Mouse (Mus musculus) megakaryocyte, embryonic 14.5 days (primary cell): ENCODE results near the gene Clstn2. TPM values are rescaled to one million over a fixed set of nuclear protein-coding genes. Genes with fewer than 3 reads are reported as not detected.

Source experiments
- H3K27me3 ChIP-seq: replicated peaks from 2 replicates; pipeline ENCODE3; 2012; ENCODE audit warnings: inconsistent platforms
- H3K36me3 ChIP-seq: replicated peaks from 2 replicates; pipeline ENCODE3; 2012; ENCODE audit warnings: low read length, inconsistent platforms, mixed read lengths
- H3K4me1 ChIP-seq: 2 replicates; pipeline ENCODE4 v1.6.1; 2012; ENCODE audit warnings: inconsistent platforms
- H3K4me3 ChIP-seq: replicated peaks from 2 replicates; pipeline ENCODE3; 2012; ENCODE audit warnings: moderate library complexity, mild to moderate bottlenecking, inconsistent platforms
- H3K9me3 ChIP-seq: 2 replicates; pipeline ENCODE4 v1.6.1; 2012; ENCODE audit warnings: inconsistent platforms
- FLI1 ChIP-seq: IDR thresholded peaks from 2 replicates; pipeline ENCODE4 v1.6.1; 2012; ENCODE audit warnings: low read length, inconsistent platforms, mixed read lengths
- GATA1 ChIP-seq: IDR thresholded peaks from 3 replicates; pipeline ENCODE4 v1.6.1; 2012; ENCODE audit warnings: mixed read lengths, low read length, inconsistent platforms, borderline replicate concordance
- polyA plus RNA-seq: library from polyadenylated mRNA; stranded (reverse); fragments of >175 nt; gene quantifications from 2 replicates; pipeline ENCODE4 v1.2.3, GENCODE M21; 2012; ENCODE audit warnings: low replicate concordance; ENCODE audit not compliant: insufficient read depth

Clstn2 gene
- polyA plus RNA-seq, 1 experiment = not detected

GRCm38 (mm10) chr9:97490591-97491176 lies 542.3 kb downstream of the Clstn2 start:
- H3K36me3 ChIP-seq = no peaks in the 10 kb centered on the region
- TF ChIP-seq GATA1 (no peak), FLI1 (no peak)
- H3K4me3 ChIP-seq = no peak overlapping the region
- peaks cover 20% of the 10 kb centered on the region for H3K9me3 ChIP-seq
- no peaks in the 10 kb centered on the region for H3K27me3 ChIP-seq
- H3K4me1 ChIP-seq = no peaks in the 10 kb centered on the region

- H3K27me3 ChIP-seq = no peaks in the 10 kb centered on the region
- H3K4me1 ChIP-seq = no peaks in the 10 kb centered on the region
- TF ChIP-seq GATA1 (no peak), FLI1 (no peak)
- no peak overlapping the region for H3K4me3 ChIP-seq
- H3K9me3 ChIP-seq = peaks cover 13% of the 10 kb centered on the region
- no peaks in the 10 kb centered on the region for H3K36me3 ChIP-seq
Measured at GRCm38 (mm10) chr9:97486826-97487225, 546.2 kb downstream of the Clstn2 start.

DNA sequence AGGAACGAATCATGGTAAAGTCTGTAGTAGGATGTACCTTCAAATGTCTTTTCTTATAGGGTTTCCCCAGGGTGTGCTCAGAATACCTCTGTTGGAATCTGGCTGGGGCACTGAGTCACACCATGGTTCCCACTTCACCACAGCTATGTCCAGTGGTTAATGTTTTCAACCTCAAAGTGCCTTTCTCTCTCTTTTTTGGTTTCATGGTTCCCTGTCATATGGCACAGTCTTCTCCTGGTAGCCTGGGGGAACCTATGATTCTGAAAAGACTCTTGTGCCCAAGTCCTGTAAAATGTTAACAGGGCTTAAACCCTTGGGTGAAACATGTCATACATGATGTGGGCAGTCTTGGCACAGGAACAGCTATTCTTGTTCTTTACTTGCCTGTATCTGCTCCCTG lies 551.8 kb downstream of the Clstn2 start:
- Histone ChIP-seq H3K36me3 (no peaks in the 10 kb centered on the region), H3K4me1 (no peaks in the 10 kb centered on the region), H3K9me3 (peaks cover 28% of the 10 kb centered on the region; the same call in 1 of the 2 replicates), H3K4me3 (no peak overlapping the region), H3K27me3 (no peaks in the 10 kb centered on the region)
- TF ChIP-seq GATA1 = no peak
- TF ChIP-seq FLI1 = no peak

GRCm38 (mm10) chr9:97476961-97477360 lies 556.0 kb downstream of the Clstn2 start:
- no peaks in the 10 kb centered on the region for H3K27me3 ChIP-seq
- no peak overlapping the region for H3K4me3 ChIP-seq
- no peaks in the 10 kb centered on the region for H3K4me1 ChIP-seq
- TF ChIP-seq GATA1 = no peak
- no peak for TF ChIP-seq FLI1
- H3K9me3 ChIP-seq = peaks cover 33% of the 10 kb centered on the region; the same call in 1 of the 2 replicates
- H3K36me3 ChIP-seq = no peaks in the 10 kb centered on the region

GRCm38 (mm10) chr9:97476456-97476855 lies 556.5 kb downstream of the Clstn2 start:
- TF ChIP-seq FLI1 (no peak), GATA1 (no peak)
- Histone ChIP-seq H3K4me1 (no peaks in the 10 kb centered on the region), H3K27me3 (no peaks in the 10 kb centered on the region), H3K9me3 (peaks cover 34% of the 10 kb centered on the region; the same call in 1 of the 2 replicates), H3K36me3 (no peaks in the 10 kb centered on the region), H3K4me3 (no peak overlapping the region)

DNA sequence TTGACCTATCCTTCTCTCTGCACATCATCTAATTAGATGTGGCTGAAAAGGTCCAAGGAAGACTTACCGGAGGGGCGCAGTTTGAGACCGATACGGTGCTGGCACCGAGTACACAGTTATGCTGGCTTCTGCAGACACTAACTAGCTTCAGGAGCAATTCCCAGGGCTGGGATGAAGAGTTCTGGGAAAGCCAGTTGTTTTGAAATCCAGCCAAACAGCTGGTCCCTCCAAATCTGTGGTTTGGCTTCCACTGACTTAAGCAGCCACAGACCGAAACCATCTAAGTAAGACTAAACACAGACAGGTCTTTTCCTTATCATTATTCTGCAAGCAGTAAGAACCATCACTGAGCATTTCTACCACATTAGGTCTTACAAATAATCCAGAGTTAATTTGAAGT lies 558.1 kb downstream of the Clstn2 start:
- TF ChIP-seq FLI1 (no peak), GATA1 (no peak)
- Histone ChIP-seq H3K9me3 (peaks cover 38% of the 10 kb centered on the region), H3K27me3 (no peaks in the 10 kb centered on the region), H3K4me3 (no peak overlapping the region), H3K36me3 (no peaks in the 10 kb centered on the region), H3K4me1 (no peaks in the 10 kb centered on the region)

DNA sequence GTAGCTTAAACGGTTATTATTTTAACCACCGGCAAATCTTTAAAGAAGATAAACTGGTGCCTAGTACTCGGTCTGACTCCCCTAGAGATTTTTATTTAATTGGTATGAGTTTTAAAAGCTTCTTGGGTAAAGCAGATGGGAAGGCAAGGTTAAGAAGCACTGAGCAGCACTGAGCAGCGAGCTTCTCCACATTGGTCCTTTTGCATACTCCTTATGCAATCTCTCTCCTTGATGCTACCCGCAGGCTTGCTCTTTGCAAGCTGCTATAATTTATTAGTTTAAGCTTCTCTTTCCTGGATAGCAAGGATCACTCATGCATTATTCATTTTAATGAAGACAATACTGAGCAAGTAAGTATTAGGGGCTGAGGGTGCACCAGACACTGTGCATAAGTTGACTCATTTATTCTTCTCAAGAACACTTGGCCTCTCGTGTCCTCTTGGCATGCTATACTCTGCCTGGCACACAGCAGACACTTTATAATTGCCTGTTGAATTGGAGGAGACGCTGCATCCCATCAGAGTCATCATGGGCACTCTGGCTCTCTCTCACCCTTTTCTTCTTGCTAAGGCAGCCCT lies 561.9 kb downstream of the Clstn2 start:
- TF ChIP-seq FLI1 (no peak), GATA1 (no peak)
- Histone ChIP-seq H3K9me3 (peaks cover 32% of the 10 kb centered on the region), H3K27me3 (no peaks in the 10 kb centered on the region), H3K4me1 (no peaks in the 10 kb centered on the region), H3K4me3 (no peak overlapping the region), H3K36me3 (no peaks in the 10 kb centered on the region)

GRCm38 (mm10) chr9:97460452-97460851 lies 572.5 kb downstream of the Clstn2 start:
- H3K4me3 ChIP-seq = no peak overlapping the region
- peaks cover 45% of the 10 kb centered on the region for H3K9me3 ChIP-seq
- TF ChIP-seq GATA1 (no peak), FLI1 (no peak)
- no peaks in the 10 kb centered on the region for H3K36me3 ChIP-seq
- H3K27me3 ChIP-seq = no peaks in the 10 kb centered on the region
- no peaks in the 10 kb centered on the region for H3K4me1 ChIP-seq

- TF ChIP-seq FLI1 (no peak), GATA1 (no peak)
- Histone ChIP-seq H3K9me3 (peaks cover 51% of the 10 kb centered on the region), H3K27me3 (no peaks in the 10 kb centered on the region), H3K36me3 (no peaks in the 10 kb centered on the region), H3K4me1 (no peaks in the 10 kb centered on the region), H3K4me3 (no peak overlapping the region)
Measured at GRCm38 (mm10) chr9:97459745-97460144, 573.2 kb downstream of the Clstn2 start.

DNA sequence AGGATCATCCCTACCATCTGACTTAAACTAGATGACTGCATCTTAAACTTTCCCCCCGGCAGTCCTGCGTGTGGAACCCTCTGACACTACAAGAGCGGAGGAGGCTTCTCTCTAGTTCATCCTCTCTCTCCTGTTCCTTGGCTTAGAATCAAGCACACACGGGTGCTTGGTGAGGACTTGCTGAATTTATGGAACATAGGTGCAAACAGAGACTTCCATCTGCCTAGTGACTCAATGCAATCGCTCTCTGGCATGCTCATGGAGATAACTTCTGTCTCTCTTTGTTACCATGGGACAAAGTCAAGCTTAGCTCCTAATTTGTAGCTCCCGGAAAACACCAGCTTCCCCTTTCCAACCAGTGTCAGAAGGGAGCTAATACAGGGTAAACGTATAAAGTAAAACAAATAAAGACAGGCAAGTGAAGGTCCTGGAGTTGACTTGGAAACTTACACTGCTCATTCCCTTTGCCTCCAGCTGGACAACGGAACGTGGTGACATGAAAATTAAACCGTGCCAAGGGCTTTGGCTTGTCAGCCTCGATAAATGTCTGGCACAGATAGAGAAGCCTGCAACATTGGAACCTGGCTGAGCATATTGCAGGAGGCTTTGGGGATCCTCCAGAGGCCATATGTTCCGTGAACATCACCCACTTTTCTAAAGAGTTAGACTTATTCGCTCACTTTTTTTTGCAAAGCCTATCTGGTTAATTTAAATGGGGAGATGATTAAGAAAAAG lies 583.5 kb downstream of the Clstn2 start:
- H3K4me1 ChIP-seq = no peaks in the 10 kb centered on the region

More for the DNA sequence above, 583.5 kb downstream of the Clstn2 start:
- Histone ChIP-seq H3K9me3 (peaks cover 43% of the 10 kb centered on the region), H3K4me3 (no peak overlapping the region), H3K36me3 (no peaks in the 10 kb centered on the region), H3K27me3 (no peaks in the 10 kb centered on the region)
- TF ChIP-seq GATA1 = no peak
- TF ChIP-seq FLI1 = no peak
